Mouse (Mus musculus) spleen, postnatal 0 days (tissue): ENCODE results near the gene Gm1979. TPM values are rescaled to one million over a fixed set of nuclear protein-coding genes. Genes with fewer than 3 reads are reported as not detected.

ENCODE experiments used
- polyA plus RNA-seq: library from polyadenylated mRNA; unstranded; fragments of >200 nt; fragmentation: Nextera tagmentation; extraction: Ambion mirVana; gene quantifications from 2 replicates; pipeline ENCODE4 v1.2.1, GENCODE M21; 2015

The Gm1979 gene
- not detected in 2 replicates for polyA plus RNA-seq

GRCm38 (mm10) chr5:26004698-26005097 lies at the start of gene Gm1979:
TSS of gene Gm1979 (minus strand) at chr5:26004798.

GRCm38 (mm10) chr5:26039458-26039857 lies 34.9 kb upstream of the Gm1979 start, which contains the start of gene Speer4a:
TSS of gene Speer4a (minus strand) at chr5:26039558.

GRCm38 (mm10) chr5:26022816-26023215 lies 18.2 kb upstream of the Gm1979 start, which contains the start of gene Gm5862:
TSS of gene Gm5862 (minus strand) at chr5:26022916.

GRCm38 (mm10) chr5:25988550-25988949 lies 16.0 kb downstream of the Gm1979 start, which contains the start of gene Gm21698:
TSS of gene Gm21698 (minus strand) at chr5:25988650.

GRCm38 (mm10) chr5:25972563-25972962 lies 32.0 kb downstream of the Gm1979 start, which contains the start of gene Gm21680:
TSS of gene Gm21680 (minus strand) at chr5:25972663.

GRCm38 (mm10) chr5:25954317-25954716 lies 50.3 kb downstream of the Gm1979 start, which contains the start of gene Gm21671:
TSS of gene Gm21671 (minus strand) at chr5:25954417.

Other genes starting within 250 kb of the Gm1979 start
- 0.54 and 0.82 TPM in 2 replicates for gene Actr3b, start 244.8 kb downstream of the Gm1979 start, polyA plus RNA-seq
- 0.04 TPM in 1 of 2 replicates, not detected in the other for gene Gm21663, start 62.4 kb downstream of the Gm1979 start, polyA plus RNA-seq
- not detected in 2 replicates for gene Gm21671, start 50.4 kb downstream of the Gm1979 start, polyA plus RNA-seq
- gene Gm21680, start 32.1 kb downstream of the Gm1979 start, polyA plus RNA-seq, result not detected in 2 replicates
- gene Gm21698, start 16.1 kb downstream of the Gm1979 start, polyA plus RNA-seq, result not detected in 2 replicates
- not detected in 2 replicates for gene Gm5862, start 18.1 kb upstream of the Gm1979 start, polyA plus RNA-seq
- gene Speer4a, start 34.8 kb upstream of the Gm1979 start, polyA plus RNA-seq, result not detected in 2 replicates
- gene Gm7347, start 53.8 kb upstream of the Gm1979 start, polyA plus RNA-seq, result not detected in 2 replicates
- gene Gm10471, start 84.5 kb upstream of the Gm1979 start, polyA plus RNA-seq, result not detected in 2 replicates
- not detected in 2 replicates for gene 5031410I06Rik, start 100.6 kb upstream of the Gm1979 start, polyA plus RNA-seq
- gene Gm10220, start 116.6 kb upstream of the Gm1979 start, polyA plus RNA-seq, result not detected in 2 replicates